Mouse (Mus musculus) gastrocnemius, adult 2 months (tissue): Measurements from ENCODE around the gene Krt86. TPM values are rescaled to one million over a fixed set of nuclear protein-coding genes. Genes with fewer than 3 reads are reported as not detected.

Experiments
- DNase-seq: peaks from one replicate; pipeline ENCODE4 v3.0.0; 2022
- H3K27ac ChIP-seq: fragments of 200-600 bp; 2 replicates; pipeline ENCODE4 v1.8.1; 2022; ENCODE audit warnings: mild to moderate bottlenecking
- H3K4me3 ChIP-seq: fragments of 200-600 bp; 2 replicates; pipeline ENCODE4 v1.8.1; 2022; ENCODE audit warnings: mild to moderate bottlenecking, moderate library complexity
- CTCF ChIP-seq: fragments of 200-600 bp; IDR thresholded peaks from 2 replicates; pipeline ENCODE4 v1.8.1; 2022; ENCODE audit warnings: antibody characterized with exemption, mild to moderate bottlenecking, moderate library complexity
- intact Hi-C: fragments of 180-260 bp; cut with DNase I; formaldehyde crosslinking; loops from one replicate; pipeline ENCODE4 v1.15.1; 2025
- long read RNA-seq, 2 experiments: library from polyadenylated mRNA; stranded (forward); transcript quantifications; one replicate each; pipeline ENCODE4 v2.0.0; 2021
- total RNA-seq, 2 experiments: library from RNA; stranded (reverse); gene quantifications; 2 replicates each; pipeline ENCODE4 v1.2.3; 2021

Gene Krt86
- total RNA-seq: not detected
- long read RNA-seq, experiment 1: 0 reads
- long read RNA-seq, experiment 2: 0 reads

- no peak for DNase-seq
- TF ChIP-seq CTCF: no peak
- Histone ChIP-seq H3K4me3 (no peak within 1 kb of the TSS), H3K27ac (no peak within 1 kb of the TSS)
- intact Hi-C loops: no loop called here
These were observed at the start of gene Krt86 for GRCm38 (mm10) chr15:101472952-101473528. Gene Krt86 (plus strand): TSS chr15:101473478.

- no peak for DNase-seq
- Histone ChIP-seq H3K4me3 (no peak overlapping the region), H3K27ac (no peak overlapping the region)
- intact Hi-C loops: no loop called here
- TF ChIP-seq CTCF: no peak
These were observed 48.4 kb upstream of the Krt86 start for GRCm38 (mm10) chr15:101424914-101425313.

GRCm38 (mm10) chr15:101436611-101437010 lies 36.7 kb upstream of the Krt86 start:
- no peak for DNase-seq
- no peak for TF ChIP-seq CTCF
- H3K27ac ChIP-seq: no peak overlapping the region
- intact Hi-C loops: no loop called here
- no peak overlapping the region for H3K4me3 ChIP-seq

- no peak for TF ChIP-seq CTCF
- DNase-seq: no peak
- intact Hi-C loops: no loop called here
- Histone ChIP-seq H3K4me3 (no peak within 1 kb of the TSS), H3K27ac (no peak within 1 kb of the TSS)
These were observed 34.7 kb upstream of the Krt86 start, which contains the start of gene Krt87 for GRCm38 (mm10) chr15:101438555-101438954. Gene Krt87 (minus strand): TSS chr15:101438804.

GRCm38 (mm10) chr15:101440837-101441236 lies 32.4 kb upstream of the Krt86 start:
- DNase-seq: no peak
- Histone ChIP-seq H3K27ac (no peak overlapping the region), H3K4me3 (no peak overlapping the region)
- intact Hi-C loops: no loop called here
- TF ChIP-seq CTCF: no peak

- intact Hi-C loops: no loop called here
- DNase-seq: peak; percentile 54
These were observed 26.7 kb upstream of the Krt86 start for GRCm38 (mm10) chr15:101446572-101446971.

GRCm38 (mm10) chr15:101447444-101447843 lies 25.8 kb upstream of the Krt86 start, which contains the start of gene Krt88:
Gene Krt88 (plus strand): TSS chr15:101447744.
- no peak for DNase-seq
- Histone ChIP-seq H3K4me3 (no peak within 1 kb of the TSS), H3K27ac (no peak within 1 kb of the TSS)
- intact Hi-C loops: no loop called here
- TF ChIP-seq CTCF: no peak

More at GRCm38 (mm10) chr15:101446572-101446971, 26.7 kb upstream of the Krt86 start:
- Histone ChIP-seq H3K4me3 (no peak overlapping the region), H3K27ac (no peak overlapping the region)
- TF ChIP-seq CTCF: no peak

GRCm38 (mm10) chr15:101453093-101453736 lies 20.1 kb upstream of the Krt86 start:
- intact Hi-C loops: loop anchor here (5.0 kb wide), 1 partner anchor 111 kb away; no protein-coding TSS in a partner anchor
- no peak overlapping the region for H3K27ac ChIP-seq
- peak; percentile 85 for DNase-seq
- H3K4me3 ChIP-seq: no peak overlapping the region
- TF ChIP-seq CTCF: peak; percentile 83

- no peak for TF ChIP-seq CTCF
- DNase-seq: no peak
- no peak overlapping the region for H3K4me3 ChIP-seq
- intact Hi-C loops: loop anchor here (5.0 kb wide), 1 partner anchor 112 kb away; no protein-coding TSS in a partner anchor
- H3K27ac ChIP-seq: no peak overlapping the region
These were observed 18.5 kb upstream of the Krt86 start for GRCm38 (mm10) chr15:101454774-101455173.

- DNase-seq: no peak
- no peak for TF ChIP-seq CTCF
- no peak overlapping the region for H3K4me3 ChIP-seq
- intact Hi-C loops: no loop called here
- no peak overlapping the region for H3K27ac ChIP-seq
These were observed 18.0 kb upstream of the Krt86 start for GRCm38 (mm10) chr15:101455292-101455691.

- intact Hi-C loops: no loop called here
- Histone ChIP-seq H3K27ac (no peak overlapping the region), H3K4me3 (no peak overlapping the region)
- no peak for DNase-seq
- no peak for TF ChIP-seq CTCF
These were observed 17.4 kb upstream of the Krt86 start for GRCm38 (mm10) chr15:101455891-101456290.

- intact Hi-C loops: no loop called here
- H3K4me3 ChIP-seq: no peak overlapping the region
- TF ChIP-seq CTCF: no peak
These were observed 14.8 kb upstream of the Krt86 start for GRCm38 (mm10) chr15:101458361-101458930.

GRCm38 (mm10) chr15:101459283-101459682 lies 14.0 kb upstream of the Krt86 start:
- intact Hi-C loops: no loop called here
- no peak for DNase-seq
- no peak for TF ChIP-seq CTCF
- Histone ChIP-seq H3K4me3 (no peak overlapping the region), H3K27ac (no peak overlapping the region)

More at GRCm38 (mm10) chr15:101458361-101458930, 14.8 kb upstream of the Krt86 start:
- DNase-seq: peak; percentile 48
- H3K27ac ChIP-seq: no peak overlapping the region
